Mouse (Mus musculus) neural tube, embryonic 14.5 days (tissue): ENCODE data around the gene Mtrf1. TPM values are rescaled to one million over a fixed set of nuclear protein-coding genes. Genes with fewer than 3 reads are reported as not detected.

Experiments
- ATAC-seq: fragments of 200-750 bp; cut with Nextera tagmentation; 2 replicates; pipeline ENCODE4 v1.8.0; 2017; ENCODE audit warnings: low read depth, mild to moderate bottlenecking, moderate TSS enrichment, moderate library complexity
- H3K27ac ChIP-seq: fragments of 300-500 bp; sonication (generic); 2 replicates; pipeline ENCODE4 v1.5.1; 2014; ENCODE audit warnings: low read depth, mild to moderate bottlenecking, control low read depth, low read length, moderate library complexity, mixed read lengths
- H3K27me3 ChIP-seq: fragments of 300-500 bp; sonication (generic); 2 replicates; pipeline ENCODE4 v1.6.1; 2014; ENCODE audit warnings: low read length; ENCODE audit not compliant: control insufficient read depth, insufficient read depth
- H3K36me3 ChIP-seq: fragments of 300-500 bp; sonication (generic); 2 replicates; pipeline ENCODE4 v1.6.1; 2014; ENCODE audit warnings: low read length, mixed read lengths; ENCODE audit not compliant: control insufficient read depth, insufficient read depth
- H3K4me1 ChIP-seq: fragments of 300-500 bp; sonication (generic); 2 replicates; pipeline ENCODE4 v1.6.1; 2014; ENCODE audit warnings: low read length; ENCODE audit not compliant: control insufficient read depth, insufficient read depth
- H3K4me2 ChIP-seq: fragments of 300-500 bp; sonication (generic); 2 replicates; pipeline ENCODE4 v1.6.1; 2014; ENCODE audit warnings: mild to moderate bottlenecking, low read depth, low read length, control low read depth
- H3K4me3 ChIP-seq: fragments of 300-500 bp; sonication (generic); 2 replicates; pipeline ENCODE4 v1.5.1; 2014; ENCODE audit warnings: low read depth, low read length, control low read depth, mixed read lengths
- H3K9ac ChIP-seq: fragments of 300-500 bp; sonication (generic); replicated peaks from 2 replicates; pipeline ENCODE4 v1.6.1; 2014; ENCODE audit warnings: low read depth, mild to moderate bottlenecking, control low read depth, low read length, mixed read lengths
- H3K9me3 ChIP-seq: fragments of 300-500 bp; sonication (generic); 2 replicates; pipeline ENCODE4 v1.6.1; 2016; ENCODE audit warnings: low read length; ENCODE audit not compliant: control insufficient read depth
- WGBS: fragments of 180-500 bp; shearing (Covaris S2); extraction: QIAGEN DNeasy Blood & Tissue Kit; methylation state at CpG from one replicate; pipeline ENCODE4 v1.1.7; 2014; 5-methylcytosine and 5-hydroxymethylcytosine counted together
- polyA plus RNA-seq: library from polyadenylated mRNA; unstranded; fragments of >200 nt; fragmentation: Nextera tagmentation; extraction: Ambion mirVana; gene quantifications from 2 replicates; pipeline ENCODE4 v1.2.1, GENCODE M21; 2014

The Mtrf1 gene
- 11.6 and 12.9 TPM in 2 replicates for polyA plus RNA-seq

- H3K4me1 ChIP-seq: peaks cover 4% of the 10 kb centered on the region; the same call in 1 of the 2 replicates
- peak within 1 kb of the TSS; percentile 64 for H3K4me3 ChIP-seq
- no peaks in the 10 kb centered on the region for H3K9me3 ChIP-seq
- WGBS: 21% methylated on average over 23 of the region's 23 CpGs
- peak within 1 kb of the TSS; percentile 65 for H3K4me2 ChIP-seq
- peak within 1 kb of the TSS; percentile 66 for H3K9ac ChIP-seq
- peak within 1 kb of the TSS; percentile 95 for H3K27ac ChIP-seq
- peak; percentile 95 for ATAC-seq
- H3K36me3 ChIP-seq: peaks cover 7% of the 10 kb centered on the region; the same call in 1 of the 2 replicates
- H3K27me3 ChIP-seq: no peaks in the 10 kb centered on the region
Observed at GRCm38 (mm10) chr14:79397321-79398122, at the start of gene Mtrf1. Gene Mtrf1 (plus strand): TSS chr14:79397772.

DNA sequence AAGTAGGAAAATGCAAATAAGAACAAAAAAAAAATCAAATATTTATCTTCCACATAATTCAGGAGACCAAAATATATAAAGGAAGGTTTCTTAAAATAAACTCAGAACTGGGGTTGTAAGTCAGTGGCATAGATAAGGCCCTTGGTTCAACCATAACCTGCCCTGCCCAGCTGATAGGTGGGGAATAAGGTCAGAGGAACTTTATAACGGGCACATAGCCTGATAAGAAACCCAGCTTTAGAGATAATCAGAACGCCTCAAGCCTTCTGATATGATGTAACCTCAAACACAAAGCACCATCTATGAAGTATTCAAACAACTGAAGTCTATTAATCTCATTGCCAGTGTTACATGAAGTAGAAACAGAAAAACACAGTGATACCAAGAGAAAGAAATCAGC is 39.5 kb upstream of the Mtrf1 start:
- H3K4me2 ChIP-seq: no peak overlapping the region
- 0 out of 2 replicates have a peak, but pooled peaks cover 7% of the 10 kb centered on the region for H3K36me3 ChIP-seq
- no peaks in the 10 kb centered on the region for H3K9me3 ChIP-seq
- H3K4me1 ChIP-seq: no peaks in the 10 kb centered on the region
- no peak overlapping the region for H3K4me3 ChIP-seq
- no peak overlapping the region for H3K27ac ChIP-seq
- no peak overlapping the region for H3K9ac ChIP-seq
- WGBS: 94% methylated on average over 2 of the region's 2 CpGs
- H3K27me3 ChIP-seq: no peaks in the 10 kb centered on the region
- no peak for ATAC-seq

- no peak overlapping the region for H3K4me2 ChIP-seq
- no peak overlapping the region for H3K27ac ChIP-seq
- H3K9ac ChIP-seq: no peak overlapping the region
- no peaks in the 10 kb centered on the region for H3K9me3 ChIP-seq
- no peaks in the 10 kb centered on the region for H3K4me1 ChIP-seq
- ATAC-seq: no peak
- H3K36me3 ChIP-seq: peaks cover 5% of the 10 kb centered on the region; the same call in 1 of the 2 replicates
- H3K27me3 ChIP-seq: no peaks in the 10 kb centered on the region
- no peak overlapping the region for H3K4me3 ChIP-seq
Observed at GRCm38 (mm10) chr14:79377041-79377440, 20.5 kb upstream of the Mtrf1 start.

- H3K4me2 ChIP-seq: no peak overlapping the region
- WGBS: 93% methylated on average over 7 of the region's 7 CpGs
- no peaks in the 10 kb centered on the region for H3K4me1 ChIP-seq
- no peak overlapping the region for H3K4me3 ChIP-seq
- H3K9ac ChIP-seq: no peak overlapping the region
- H3K27me3 ChIP-seq: no peaks in the 10 kb centered on the region
- H3K36me3 ChIP-seq: peaks cover 5% of the 10 kb centered on the region; the same call in 1 of the 2 replicates
- ATAC-seq: no peak
- no peak overlapping the region for H3K27ac ChIP-seq
- H3K9me3 ChIP-seq: no peaks in the 10 kb centered on the region
Observed at GRCm38 (mm10) chr14:79383120-79383519, 14.5 kb upstream of the Mtrf1 start.

DNA sequence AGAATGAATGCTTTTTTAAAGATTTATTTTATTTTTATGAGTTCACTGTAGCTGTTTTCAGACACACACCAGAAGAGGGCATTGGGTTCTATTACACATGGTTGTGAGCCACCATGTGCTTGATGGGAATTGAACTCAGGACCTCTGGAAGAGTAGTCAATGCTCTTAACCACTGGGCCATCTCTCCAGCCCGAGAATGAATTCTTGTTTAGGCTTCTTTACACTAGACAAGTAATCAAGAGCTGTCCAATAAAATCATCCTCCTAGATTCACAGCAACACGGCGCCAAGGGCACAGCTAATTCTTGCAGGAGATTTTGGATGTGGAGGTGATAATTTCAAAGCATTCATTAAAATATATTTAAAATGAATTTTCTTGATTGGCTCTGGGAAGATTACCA is 9.3 kb upstream of the Mtrf1 start:
- H3K9me3 ChIP-seq: no peaks in the 10 kb centered on the region
- H3K9ac ChIP-seq: no peak overlapping the region
- no peak overlapping the region for H3K27ac ChIP-seq
- no peaks in the 10 kb centered on the region for H3K36me3 ChIP-seq
- 90% methylated on average over 3 of the region's 3 CpGs for WGBS
- no peak overlapping the region for H3K4me2 ChIP-seq
- ATAC-seq: no peak
- no peak overlapping the region for H3K4me3 ChIP-seq
- no peaks in the 10 kb centered on the region; the same call in 1 of the 2 replicates for H3K27me3 ChIP-seq
- peaks cover 7% of the 10 kb centered on the region; the same call in 1 of the 2 replicates for H3K4me1 ChIP-seq

GRCm38 (mm10) chr14:79389438-79390264 is 7.9 kb upstream of the Mtrf1 start:
- no peaks in the 10 kb centered on the region for H3K9me3 ChIP-seq
- no peaks in the 10 kb centered on the region; the same call in 1 of the 2 replicates for H3K27me3 ChIP-seq
- peak overlapping the region; percentile 77 for H3K9ac ChIP-seq
- peak; percentile 3; the same call in 1 of the 2 replicates for ATAC-seq
- H3K36me3 ChIP-seq: no peaks in the 10 kb centered on the region
- H3K4me2 ChIP-seq: peak overlapping the region; percentile 53
- WGBS: 2% methylated on average over 16 of the region's 16 CpGs
- peak overlapping the region; percentile 88 for H3K4me3 ChIP-seq
- H3K27ac ChIP-seq: peak overlapping the region; percentile 91
- H3K4me1 ChIP-seq: peaks cover 7% of the 10 kb centered on the region; the same call in 1 of the 2 replicates

- Histone ChIP-seq H3K27ac (peak within 1 kb of the TSS; percentile 91), H3K4me2 (peak within 1 kb of the TSS; percentile 53), H3K9ac (peak within 1 kb of the TSS; percentile 77), H3K4me1 (peaks cover 7% of the 10 kb centered on the region; the same call in 1 of the 2 replicates), H3K9me3 (no peaks in the 10 kb centered on the region), H3K27me3 (no peaks in the 10 kb centered on the region; the same call in 1 of the 2 replicates), H3K4me3 (peak within 1 kb of the TSS; percentile 88), H3K36me3 (no peaks in the 10 kb centered on the region)
- ATAC-seq: peak; percentile 98
- WGBS: under 1% methylated on average over 71 of the region's 71 CpGs
Observed at GRCm38 (mm10) chr14:79390265-79390926, 7.2 kb upstream of the Mtrf1 start, which contains the start of gene Naa16. Gene Naa16 (minus strand): TSS chr14:79390778.

DNA sequence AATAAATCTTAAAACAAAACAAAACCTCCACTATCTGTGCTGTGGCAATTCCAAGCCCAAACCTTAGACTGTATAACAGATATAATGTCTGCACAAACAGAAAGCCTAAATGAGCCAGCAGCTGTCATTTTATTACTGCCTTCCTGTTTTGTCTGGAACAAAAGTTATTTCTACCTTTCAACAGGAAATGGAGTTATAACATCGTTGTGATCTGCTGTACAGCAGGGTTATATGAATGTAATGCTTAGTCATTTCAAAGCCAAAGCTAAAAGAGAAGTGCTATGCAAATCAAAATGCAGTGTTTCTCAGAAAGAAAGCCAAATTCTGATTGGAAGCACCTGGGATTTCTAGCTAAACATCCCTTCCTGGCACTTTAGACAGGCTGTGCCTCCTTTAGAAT is 4.3 kb upstream of the Mtrf1 start:
- ATAC-seq: no peak
- Histone ChIP-seq H3K36me3 (no peaks in the 10 kb centered on the region), H3K4me3 (no peak overlapping the region), H3K27ac (no peak overlapping the region), H3K9me3 (no peaks in the 10 kb centered on the region), H3K27me3 (no peaks in the 10 kb centered on the region; the same call in 1 of the 2 replicates), H3K9ac (no peak overlapping the region), H3K4me2 (no peak overlapping the region), H3K4me1 (peaks cover 10% of the 10 kb centered on the region; the same call in 1 of the 2 replicates)
- 80% methylated on average over 1 of the region's 1 CpGs for WGBS
